Mouse (Mus musculus): ENCODE measurements around the gene Usmg5.

Usmg5 gene

GRCm38 (mm10) chr19:47057684-47058083 lies 32.8 kb downstream of the Usmg5 start:
- DNase-seq (ENCODE audit: low spot score in 2 of 2): no peak

- no peak for DNase-seq (ENCODE audit: low spot score in 2 of 2)
Measured at GRCm38 (mm10) chr19:47053471-47053870, 37.0 kb downstream of the Usmg5 start.

GRCm38 (mm10) chr19:47052927-47053326 lies 37.5 kb downstream of the Usmg5 start:
- DNase-seq (ENCODE audit: low spot score in 2 of 2): no peak

- peak; percentile 65 to 77 for DNase-seq (ENCODE audit: low spot score in 2 of 2)
Measured at GRCm38 (mm10) chr19:47050271-47051032, 40.0 kb downstream of the Usmg5 start, which contains the start of gene Pcgf6. Gene Pcgf6, minus strand, starts transcription at chr19:47050906.

GRCm38 (mm10) chr19:47049840-47050239 lies 40.6 kb downstream of the Usmg5 start:
- no peak for DNase-seq (ENCODE audit: low spot score in 2 of 2)

GRCm38 (mm10) chr19:47049061-47049460 lies 41.4 kb downstream of the Usmg5 start:
- no peak for DNase-seq (ENCODE audit: low spot score in 2 of 2)

GRCm38 (mm10) chr19:47047236-47047833 lies 43.1 kb downstream of the Usmg5 start:
- no peak for DNase-seq (ENCODE audit: low spot score in 2 of 2)

- no peak for DNase-seq (ENCODE audit: low spot score in 2 of 2)
Measured at GRCm38 (mm10) chr19:47046343-47046742, 44.1 kb downstream of the Usmg5 start.

- no peak for DNase-seq (ENCODE audit: low spot score in 2 of 2)
Measured at GRCm38 (mm10) chr19:47043608-47044007, 46.8 kb downstream of the Usmg5 start.

GRCm38 (mm10) chr19:47040720-47041473 lies 49.5 kb downstream of the Usmg5 start:
- DNase-seq (ENCODE audit: low spot score in 2 of 2): no peak

- DNase-seq (ENCODE audit: low spot score in 2 of 2): no peak
Measured at GRCm38 (mm10) chr19:47036596-47036995, 53.9 kb downstream of the Usmg5 start.

GRCm38 (mm10) chr19:47034916-47035315 lies 55.5 kb downstream of the Usmg5 start:
- DNase-seq (ENCODE audit: low spot score in 2 of 2): no peak
